Mouse (Mus musculus): ENCODE results near the gene Lrguk. TPM values are rescaled to one million over a fixed set of nuclear protein-coding genes. Genes with fewer than 3 reads are reported as not detected.

Gene Lrguk
- total RNA-seq, 2 experiments from 2014 or later = 0.02 to 0.04 TPM

GRCm38 (mm10) chr6:34049433-34049832, 20.2 kb downstream of the Lrguk start:
- intact Hi-C loops (cut with DNase I; ENCODE audit: low total_unique reads) = no loop called here
- DNase-seq = no peak

GRCm38 (mm10) chr6:34059741-34060140, 30.5 kb downstream of the Lrguk start:
- no peak for DNase-seq
- intact Hi-C loops (cut with DNase I; ENCODE audit: low total_unique reads) = no loop called here

GRCm38 (mm10) chr6:34066790-34067189, 37.5 kb downstream of the Lrguk start:
- no peak for DNase-seq
- intact Hi-C loops (cut with DNase I; ENCODE audit: low total_unique reads) = no loop called here

GRCm38 (mm10) chr6:34067271-34067670, 38.0 kb downstream of the Lrguk start:
- DNase-seq = no peak
- intact Hi-C loops (cut with DNase I; ENCODE audit: low total_unique reads) = no loop called here

- no peak for DNase-seq
- intact Hi-C loops (cut with DNase I; ENCODE audit: low total_unique reads) = no loop called here
Observed at GRCm38 (mm10) chr6:34071936-34072335, 42.7 kb downstream of the Lrguk start.

GRCm38 (mm10) chr6:34073931-34074442, 44.7 kb downstream of the Lrguk start:
- no peak for DNase-seq
- intact Hi-C loops (cut with DNase I; ENCODE audit: low total_unique reads) = no loop called here

GRCm38 (mm10) chr6:34075520-34075919, 46.3 kb downstream of the Lrguk start:
- intact Hi-C loops (cut with DNase I; ENCODE audit: low total_unique reads) = no loop called here
- no peak for DNase-seq

- intact Hi-C loops (cut with DNase I; ENCODE audit: low total_unique reads) = no loop called here
- DNase-seq = no peak
Observed at GRCm38 (mm10) chr6:34083471-34083870, 54.2 kb downstream of the Lrguk start.

- intact Hi-C loops (cut with DNase I; ENCODE audit: low total_unique reads) = no loop called here
- no peak for DNase-seq
Observed at GRCm38 (mm10) chr6:34087701-34088100, 58.5 kb downstream of the Lrguk start.

- intact Hi-C loops (cut with DNase I; ENCODE audit: low total_unique reads) = no loop called here
Observed at GRCm38 (mm10) chr6:34088986-34089385, 59.7 kb downstream of the Lrguk start.

GRCm38 (mm10) chr6:34091537-34091936, 62.3 kb downstream of the Lrguk start:
- intact Hi-C loops (cut with DNase I; ENCODE audit: low total_unique reads) = no loop called here
- no peak for DNase-seq

More at GRCm38 (mm10) chr6:34088986-34089385, 59.7 kb downstream of the Lrguk start:
- DNase-seq = no peak

GRCm38 (mm10) chr6:34096274-34096673, 67.0 kb downstream of the Lrguk start:
- intact Hi-C loops (cut with DNase I; ENCODE audit: low total_unique reads) = no loop called here
- DNase-seq = no peak

- intact Hi-C loops (cut with DNase I; ENCODE audit: low total_unique reads) = no loop called here
Observed at GRCm38 (mm10) chr6:34096905-34097304, 67.7 kb downstream of the Lrguk start.

GRCm38 (mm10) chr6:34099725-34100124, 70.5 kb downstream of the Lrguk start:
- intact Hi-C loops (cut with DNase I; ENCODE audit: low total_unique reads) = no loop called here
- DNase-seq = no peak

More at GRCm38 (mm10) chr6:34096905-34097304, 67.7 kb downstream of the Lrguk start:
- DNase-seq = no peak

- intact Hi-C loops (cut with DNase I; ENCODE audit: low total_unique reads) = no loop called here
- no peak for DNase-seq
Observed at GRCm38 (mm10) chr6:34101531-34102396, 72.5 kb downstream of the Lrguk start.

GRCm38 (mm10) chr6:34103251-34103920, 74.1 kb downstream of the Lrguk start:
- DNase-seq = no peak
- intact Hi-C loops (cut with DNase I; ENCODE audit: low total_unique reads) = no loop called here

GRCm38 (mm10) chr6:34110571-34110970, 81.3 kb downstream of the Lrguk start:
- intact Hi-C loops (cut with DNase I; ENCODE audit: low total_unique reads) = no loop called here
- no peak for DNase-seq

GRCm38 (mm10) chr6:34111406-34111805, 82.2 kb downstream of the Lrguk start:
- intact Hi-C loops (cut with DNase I; ENCODE audit: low total_unique reads) = no loop called here
- no peak for DNase-seq

- DNase-seq = no peak
- intact Hi-C loops (cut with DNase I; ENCODE audit: low total_unique reads) = no loop called here
Observed at GRCm38 (mm10) chr6:34116838-34117478, 87.7 kb downstream of the Lrguk start.

GRCm38 (mm10) chr6:34124401-34124800, 95.2 kb downstream of the Lrguk start:
- DNase-seq = no peak
- intact Hi-C loops (cut with DNase I; ENCODE audit: low total_unique reads) = no loop called here
